Mouse (Mus musculus): Measurements from ENCODE around the gene Dmtf1. TPM values are rescaled to one million over a fixed set of nuclear protein-coding genes. Genes with fewer than 3 reads are reported as not detected.

Gene Dmtf1
- polyA plus RNA-seq, 1 experiment from 2014 or later: 36.6 TPM

DNA sequence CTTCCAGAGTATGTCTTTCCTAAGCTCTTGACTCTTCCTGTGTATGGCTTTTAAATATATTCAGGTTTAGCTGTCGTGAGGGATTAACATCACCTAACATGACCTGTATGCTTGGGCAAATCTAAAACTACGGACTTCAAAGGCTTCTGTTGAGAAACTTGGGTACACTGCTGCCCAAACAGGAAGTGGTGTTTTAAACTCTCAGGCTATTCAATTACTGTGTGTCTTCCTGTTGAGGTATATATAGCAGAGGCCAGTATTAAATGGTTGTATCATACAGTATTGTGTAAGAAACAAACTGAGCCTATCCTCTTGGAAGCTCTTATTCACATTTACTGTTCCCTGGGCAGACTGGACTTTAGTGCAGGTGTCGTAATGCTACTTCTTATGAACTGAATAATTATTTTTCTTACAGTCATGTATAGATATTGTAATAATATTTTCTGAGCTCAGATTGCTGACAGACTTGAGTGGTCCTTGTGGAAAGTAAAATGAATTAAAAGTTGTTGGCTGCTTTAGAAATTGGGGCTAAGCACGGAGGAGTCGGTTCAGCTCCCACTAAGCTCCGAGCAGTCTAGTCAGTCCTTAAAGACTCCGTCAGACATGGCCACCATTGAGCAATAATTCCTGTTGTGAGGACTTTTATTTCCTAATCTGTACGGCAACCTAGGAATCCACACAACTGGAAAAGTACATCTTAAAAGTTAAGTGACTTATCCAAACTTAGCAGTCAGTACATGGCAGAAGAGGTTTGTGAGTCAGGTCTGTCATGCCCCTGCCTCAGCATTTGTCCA, 54.1 kb downstream of the Dmtf1 start:
- WGBS: 77% methylated on average over 8 of the region's 8 CpGs
- H3K4me3 ChIP-seq (ENCODE audit: control insufficient read depth in 1 of 2, insufficient read depth in 1 of 2, low read depth in 1 of 2, low read length in 2 of 2): no peak overlapping the region

DNA sequence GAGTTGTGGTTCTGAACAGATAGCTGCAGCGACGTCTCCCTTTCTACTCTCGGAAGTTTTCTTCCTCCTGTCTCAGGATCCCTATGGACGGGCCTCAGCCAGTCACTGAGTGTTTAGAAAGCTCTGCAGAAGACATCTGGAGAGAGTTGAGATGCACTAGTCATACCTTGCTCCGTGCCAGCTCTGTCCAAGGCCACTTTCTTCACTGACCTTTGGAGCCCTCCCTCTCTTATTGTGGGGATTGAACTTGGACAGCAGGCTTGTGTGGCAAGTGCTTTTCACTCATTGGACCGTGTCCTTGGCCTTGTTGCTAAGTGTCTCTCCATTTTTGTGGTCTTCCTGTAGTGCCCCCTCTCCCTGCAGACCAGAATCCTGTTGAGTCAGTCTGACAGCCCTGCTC, 54.8 kb downstream of the Dmtf1 start:
- Histone ChIP-seq H3K4me1 (ENCODE audit: control insufficient read depth in 2 of 2, insufficient read depth in 2 of 2, low read length in 2 of 2) (no peaks in the 10 kb centered on the region), H3K36me3 (ENCODE audit: control insufficient read depth, insufficient read depth, low read length) (no peaks in the 10 kb centered on the region), H3K9ac (ENCODE audit: low read length) (no peak overlapping the region), H3K9me3 (ENCODE audit: control insufficient read depth, low read length) (no peaks in the 10 kb centered on the region), H3K4me3 (ENCODE audit: control insufficient read depth in 1 of 2, insufficient read depth in 1 of 2, low read depth in 1 of 2, low read length in 2 of 2) (no peak overlapping the region), H3K4me2 (ENCODE audit: low read length) (no peak overlapping the region), H3K27me3 (ENCODE audit: control insufficient read depth, insufficient read depth, low read length) (peaks cover 13% of the 10 kb centered on the region), H3K27ac (replicated peaks in 1 of 2; ENCODE audit: control insufficient read depth in 1 of 2, insufficient read depth in 1 of 2, low read depth in 2 of 2, low read length in 2 of 2) (no peak overlapping the region)
- ATAC-seq (ENCODE audit: insufficient number of reproducible peaks, insufficient read depth, low FRiP score, low read depth): no peak
- WGBS: 69% methylated on average over 6 of the region's 6 CpGs

More for the DNA sequence above, 54.1 kb downstream of the Dmtf1 start:
- Histone ChIP-seq H3K27ac (replicated peaks in 1 of 2; ENCODE audit: control insufficient read depth in 1 of 2, insufficient read depth in 1 of 2, low read depth in 2 of 2, low read length in 2 of 2) (no peak overlapping the region), H3K9me3 (ENCODE audit: control insufficient read depth, low read length) (no peaks in the 10 kb centered on the region), H3K36me3 (ENCODE audit: control insufficient read depth, insufficient read depth, low read length) (no peaks in the 10 kb centered on the region), H3K4me2 (ENCODE audit: low read length) (no peak overlapping the region), H3K4me1 (ENCODE audit: control insufficient read depth in 2 of 2, insufficient read depth in 2 of 2, low read length in 2 of 2) (no peaks in the 10 kb centered on the region; a peak in 1 of 4 replicates), H3K9ac (ENCODE audit: low read length) (no peak overlapping the region), H3K27me3 (ENCODE audit: control insufficient read depth, insufficient read depth, low read length) (peaks cover 6% of the 10 kb centered on the region)
- no peak for ATAC-seq (ENCODE audit: insufficient number of reproducible peaks, insufficient read depth, low FRiP score, low read depth)

DNA sequence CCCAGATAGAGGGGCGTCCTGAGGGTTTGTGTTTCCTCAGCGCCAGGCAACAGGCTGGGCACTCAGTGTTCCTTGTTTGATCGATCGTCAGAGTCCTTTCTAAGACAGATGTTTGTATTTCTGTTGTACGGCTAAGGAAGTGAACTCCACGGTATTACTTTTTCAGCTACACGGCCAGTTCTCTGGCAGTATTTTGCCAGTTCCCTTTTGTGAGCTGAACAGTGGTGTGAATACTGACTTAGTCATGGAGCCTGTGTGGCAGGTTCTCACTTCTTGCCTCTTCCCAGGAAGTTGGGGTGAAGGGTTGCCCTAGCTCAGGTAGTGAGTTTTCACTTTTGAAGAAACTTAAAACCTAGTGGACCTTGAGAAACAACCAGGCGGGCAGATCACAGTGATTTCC, 57.6 kb downstream of the Dmtf1 start:
- 83% methylated on average over 8 of the region's 8 CpGs for WGBS
- no peaks in the 10 kb centered on the region for H3K9me3 ChIP-seq (ENCODE audit: control insufficient read depth, low read length)
- ATAC-seq (ENCODE audit: insufficient number of reproducible peaks, insufficient read depth, low FRiP score, low read depth): no peak
- H3K9ac ChIP-seq (ENCODE audit: low read length): no peak overlapping the region
- no peak overlapping the region for H3K4me3 ChIP-seq (ENCODE audit: control insufficient read depth in 1 of 2, insufficient read depth in 1 of 2, low read depth in 1 of 2, low read length in 2 of 2)
- H3K27me3 ChIP-seq (ENCODE audit: control insufficient read depth, insufficient read depth, low read length): peaks cover 17% of the 10 kb centered on the region
- no peak overlapping the region for H3K27ac ChIP-seq (replicated peaks in 1 of 2; ENCODE audit: control insufficient read depth in 1 of 2, insufficient read depth in 1 of 2, low read depth in 2 of 2, low read length in 2 of 2)
- no peaks in the 10 kb centered on the region for H3K36me3 ChIP-seq (ENCODE audit: control insufficient read depth, insufficient read depth, low read length)
- H3K4me2 ChIP-seq (ENCODE audit: low read length): no peak overlapping the region
- H3K4me1 ChIP-seq (ENCODE audit: control insufficient read depth in 2 of 2, insufficient read depth in 2 of 2, low read length in 2 of 2): peaks cover 0 to 5% of the 10 kb centered on the region in 2 experiments; a peak in 2 of 4 replicates

DNA sequence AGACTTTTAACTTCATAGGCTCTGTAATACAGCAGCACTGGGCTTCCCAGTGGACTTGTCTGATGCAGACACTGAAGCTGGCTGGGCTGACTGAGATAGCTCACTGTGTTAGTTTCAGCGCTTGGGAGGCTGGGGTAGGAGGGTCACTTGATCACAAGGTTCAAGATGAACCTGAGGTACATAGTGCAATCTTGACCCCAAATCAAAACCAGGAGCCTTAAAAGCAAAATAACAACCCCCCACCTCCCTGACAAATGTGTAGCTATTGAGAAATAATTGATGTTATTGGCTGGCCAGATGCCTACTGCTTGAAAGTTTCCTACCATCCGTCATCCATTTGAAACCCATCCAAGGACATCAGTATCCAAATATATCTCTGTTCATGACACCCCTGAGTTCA, 58.9 kb downstream of the Dmtf1 start:
- Histone ChIP-seq H3K4me3 (ENCODE audit: control insufficient read depth in 1 of 2, insufficient read depth in 1 of 2, low read depth in 1 of 2, low read length in 2 of 2) (no peak overlapping the region), H3K27ac (replicated peaks in 1 of 2; ENCODE audit: control insufficient read depth in 1 of 2, insufficient read depth in 1 of 2, low read depth in 2 of 2, low read length in 2 of 2) (no peak overlapping the region), H3K9me3 (ENCODE audit: control insufficient read depth, low read length) (no peaks in the 10 kb centered on the region), H3K4me1 (ENCODE audit: control insufficient read depth in 2 of 2, insufficient read depth in 2 of 2, low read length in 2 of 2) (peaks cover 0 to 5% of the 10 kb centered on the region in 2 experiments; a peak in 2 of 4 replicates), H3K9ac (ENCODE audit: low read length) (no peak overlapping the region), H3K36me3 (ENCODE audit: control insufficient read depth, insufficient read depth, low read length) (no peaks in the 10 kb centered on the region), H3K27me3 (ENCODE audit: control insufficient read depth, insufficient read depth, low read length) (peaks cover 17% of the 10 kb centered on the region), H3K4me2 (ENCODE audit: low read length) (no peak overlapping the region)
- WGBS: 90% methylated on average over 2 of the region's 2 CpGs
- ATAC-seq (ENCODE audit: insufficient number of reproducible peaks, insufficient read depth, low FRiP score, low read depth): no peak

DNA sequence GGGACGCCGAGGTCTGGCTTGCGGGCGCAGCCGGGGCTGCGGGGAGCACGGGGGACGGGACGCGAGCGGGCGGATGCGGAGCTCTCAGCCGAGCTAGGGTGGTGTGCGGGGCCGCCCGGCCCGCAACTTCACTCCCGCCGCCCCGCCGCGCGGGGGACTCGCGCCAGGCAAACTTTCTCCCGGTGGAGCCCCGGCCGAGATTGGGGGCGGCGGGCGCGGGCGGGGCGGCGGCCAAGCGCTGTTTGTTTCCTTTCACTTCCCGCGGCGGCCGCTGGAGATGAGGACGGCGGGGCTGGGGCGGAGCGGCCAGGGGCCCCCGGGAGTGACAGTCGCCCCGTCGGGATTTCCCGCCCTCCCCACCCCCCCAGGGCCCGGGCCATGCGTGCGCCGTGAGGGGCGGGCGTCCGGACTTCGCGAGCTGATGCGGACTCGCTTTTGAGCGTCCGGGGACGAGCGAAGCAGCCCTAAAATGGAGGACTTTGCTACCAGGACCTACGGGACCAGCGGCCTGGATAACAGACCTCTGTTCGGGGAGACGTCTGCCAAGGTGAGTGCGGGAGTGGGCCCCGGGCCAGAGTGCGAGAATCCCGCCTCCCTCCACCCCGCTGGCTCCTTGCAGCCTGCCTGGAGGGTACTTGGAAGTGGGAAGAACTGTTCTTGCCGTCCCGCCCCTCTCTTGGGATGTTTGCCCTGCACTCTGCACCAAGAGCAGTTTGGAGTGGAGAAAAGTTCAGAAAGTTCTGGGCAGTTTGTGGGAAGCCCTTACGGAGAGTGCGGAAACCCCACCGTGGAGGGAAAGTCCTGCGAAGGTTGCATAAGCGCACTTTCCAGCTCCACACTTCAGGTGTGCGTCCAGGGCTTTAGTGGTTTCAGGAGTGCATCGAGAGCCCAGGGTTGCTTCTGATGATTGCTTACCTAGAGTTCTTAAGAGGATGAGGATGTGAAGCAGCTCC, 60.5 kb downstream of the Dmtf1 start:
- H3K27ac ChIP-seq (replicated peaks in 1 of 2; ENCODE audit: control insufficient read depth in 1 of 2, insufficient read depth in 1 of 2, low read depth in 2 of 2, low read length in 2 of 2): no peak overlapping the region
- peaks cover 17% of the 10 kb centered on the region for H3K27me3 ChIP-seq (ENCODE audit: control insufficient read depth, insufficient read depth, low read length)
- 1% methylated on average over 64 of the region's 83 CpGs for WGBS
- H3K4me3 ChIP-seq (ENCODE audit: control insufficient read depth in 1 of 2, insufficient read depth in 1 of 2, low read depth in 1 of 2, low read length in 2 of 2): peak overlapping the region; percentile 85 to 91
- peak; percentile 62 for ATAC-seq (ENCODE audit: insufficient number of reproducible peaks, insufficient read depth, low FRiP score, low read depth)
- H3K4me2 ChIP-seq (ENCODE audit: low read length): peak overlapping the region; percentile 89
- H3K9me3 ChIP-seq (ENCODE audit: control insufficient read depth, low read length): peaks cover 5% of the 10 kb centered on the region; the same call in 1 of the 2 replicates
- H3K36me3 ChIP-seq (ENCODE audit: control insufficient read depth, insufficient read depth, low read length): no peaks in the 10 kb centered on the region
- H3K9ac ChIP-seq (ENCODE audit: low read length): peak overlapping the region; percentile 84
- peaks cover 0 to 5% of the 10 kb centered on the region in 2 experiments; a peak in 2 of 4 replicates for H3K4me1 ChIP-seq (ENCODE audit: control insufficient read depth in 2 of 2, insufficient read depth in 2 of 2, low read length in 2 of 2)

DNA sequence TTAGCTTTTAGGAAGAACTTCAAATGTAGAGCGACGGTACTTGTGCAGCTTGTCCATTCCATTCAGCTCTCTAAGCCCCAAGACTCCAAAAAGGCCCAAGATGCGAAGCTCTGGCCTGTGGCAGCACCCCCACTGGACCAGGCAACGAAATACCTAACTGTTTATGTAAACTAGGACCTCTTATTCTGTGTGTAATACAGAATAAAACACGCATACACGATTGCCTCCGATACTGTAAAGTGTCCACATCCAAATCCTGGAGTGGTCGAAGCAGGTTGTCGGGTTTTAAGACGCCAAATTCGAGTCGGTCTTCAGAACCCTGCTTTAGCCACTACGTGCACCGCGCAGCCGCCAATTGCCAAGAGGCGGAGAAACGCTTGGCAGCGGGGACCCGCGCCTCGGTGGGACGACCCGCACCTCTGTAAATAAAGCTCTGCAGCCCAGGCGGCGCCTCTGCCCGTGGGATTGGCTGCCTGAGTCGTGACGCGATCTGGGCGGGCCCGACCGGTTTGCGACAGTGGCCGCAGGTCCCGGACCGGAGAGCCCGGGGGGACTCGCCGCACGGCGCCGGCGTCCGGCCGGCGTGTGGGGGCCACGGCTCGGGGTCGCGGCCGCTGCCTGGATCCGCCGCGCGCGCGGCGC, 61.2 kb downstream of the Dmtf1 start, which contains the start of gene Tmem243:
Gene Tmem243 (plus strand): TSS at position 462 of the 642 bp plus-strand sequence.
- Histone ChIP-seq H3K27ac (replicated peaks in 1 of 2; ENCODE audit: control insufficient read depth in 1 of 2, insufficient read depth in 1 of 2, low read depth in 2 of 2, low read length in 2 of 2) (no peak within 1 kb of the TSS), H3K4me3 (ENCODE audit: control insufficient read depth in 1 of 2, insufficient read depth in 1 of 2, low read depth in 1 of 2, low read length in 2 of 2) (peak within 1 kb of the TSS; percentile 85 to 91), H3K36me3 (ENCODE audit: control insufficient read depth, insufficient read depth, low read length) (no peaks in the 10 kb centered on the region), H3K4me2 (ENCODE audit: low read length) (peak within 1 kb of the TSS; percentile 89), H3K9me3 (ENCODE audit: control insufficient read depth, low read length) (peaks cover 7% of the 10 kb centered on the region; the same call in 1 of the 2 replicates), H3K9ac (ENCODE audit: low read length) (peak within 1 kb of the TSS; percentile 84), H3K27me3 (ENCODE audit: control insufficient read depth, insufficient read depth, low read length) (peaks cover 17% of the 10 kb centered on the region), H3K4me1 (ENCODE audit: control insufficient read depth in 2 of 2, insufficient read depth in 2 of 2, low read length in 2 of 2) (peaks cover 0 to 5% of the 10 kb centered on the region in 2 experiments; a peak in 2 of 4 replicates)
- under 1% methylated on average over 57 of the region's 59 CpGs for WGBS
- peak; percentile 94 for ATAC-seq (ENCODE audit: insufficient number of reproducible peaks, insufficient read depth, low FRiP score, low read depth)

DNA sequence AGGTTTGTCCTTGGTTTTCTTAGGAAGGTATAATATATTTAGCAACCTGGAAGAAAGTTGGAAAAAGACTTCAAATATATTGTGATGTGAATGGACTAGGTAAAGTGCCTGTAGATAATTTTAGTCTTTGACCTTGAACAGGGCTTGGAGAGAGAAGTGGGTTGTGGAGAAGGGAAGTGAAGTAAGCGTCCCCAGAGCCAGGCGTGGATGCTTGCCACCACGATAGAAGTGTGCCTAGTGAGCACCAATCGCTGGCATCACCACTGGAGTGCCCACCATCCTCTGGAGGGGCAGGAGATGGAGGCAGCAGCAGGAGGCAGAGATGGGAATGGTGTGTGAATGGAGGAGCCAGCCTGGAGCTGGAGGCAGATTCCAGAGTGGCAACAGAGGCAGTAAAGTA, 68.1 kb downstream of the Dmtf1 start:
- ATAC-seq (ENCODE audit: insufficient number of reproducible peaks, insufficient read depth, low FRiP score, low read depth): no peak
- WGBS: 64% methylated on average over 4 of the region's 4 CpGs
- no peak overlapping the region for H3K27ac ChIP-seq (replicated peaks in 1 of 2; ENCODE audit: control insufficient read depth in 1 of 2, insufficient read depth in 1 of 2, low read depth in 2 of 2, low read length in 2 of 2)
- H3K9ac ChIP-seq (ENCODE audit: low read length): no peak overlapping the region
- no peaks in the 10 kb centered on the region for H3K27me3 ChIP-seq (ENCODE audit: control insufficient read depth, insufficient read depth, low read length)
- no peaks in the 10 kb centered on the region for H3K36me3 ChIP-seq (ENCODE audit: control insufficient read depth, insufficient read depth, low read length)
- H3K4me1 ChIP-seq (ENCODE audit: control insufficient read depth in 2 of 2, insufficient read depth in 2 of 2, low read length in 2 of 2): no peaks in the 10 kb centered on the region
- H3K4me2 ChIP-seq (ENCODE audit: low read length): no peak overlapping the region
- peaks cover 7% of the 10 kb centered on the region; the same call in 1 of the 2 replicates for H3K9me3 ChIP-seq (ENCODE audit: control insufficient read depth, low read length)
- no peak overlapping the region for H3K4me3 ChIP-seq (ENCODE audit: control insufficient read depth in 1 of 2, insufficient read depth in 1 of 2, low read depth in 1 of 2, low read length in 2 of 2)

Measured in heart, embryonic 14.5 days (tissue).